Mouse (Mus musculus) spleen, adult 2 months (tissue): Measurements from ENCODE around the gene Nkain1. TPM values are rescaled to one million over a fixed set of nuclear protein-coding genes. Genes with fewer than 3 reads are reported as not detected.

Experiments used
- DNase-seq, 2 experiments: peaks; one replicate each; pipeline versions ENCODE4 v3.0.0 to v3.0.0-alpha.2; 2012 to 2021; ENCODE audit warnings: low spot score in 2 of 2, low read depth in 1 of 2
- H3K27ac ChIP-seq: fragments of 200-500 bp; 2 replicates; pipeline ENCODE4 v1.5.1; 2012; ENCODE audit warnings: low read length, inconsistent platforms; ENCODE audit not compliant: insufficient read depth
- H3K27me3 ChIP-seq: fragments of 200-500 bp; 2 replicates; pipeline ENCODE4 v1.6.1; 2012; ENCODE audit warnings: mild to moderate bottlenecking, moderate library complexity, low read length, inconsistent platforms; ENCODE audit not compliant: control insufficient read depth, insufficient read depth
- H3K36me3 ChIP-seq: fragments of 200-500 bp; 2 replicates; pipeline ENCODE4 v1.6.1; 2012; ENCODE audit warnings: mild to moderate bottlenecking, low read length, inconsistent platforms; ENCODE audit not compliant: control insufficient read depth, insufficient read depth
- H3K4me1 ChIP-seq: fragments of 200-500 bp; 2 replicates; pipeline ENCODE4 v1.6.1; 2011; ENCODE audit warnings: inconsistent platforms; ENCODE audit not compliant: control insufficient read depth, insufficient read depth, insufficient read length
- H3K4me3 ChIP-seq: fragments of 200-500 bp; 2 replicates; pipeline ENCODE4 v1.5.1; 2011; ENCODE audit warnings: mild to moderate bottlenecking, inconsistent platforms; ENCODE audit not compliant: insufficient read depth, insufficient read length; ENCODE audit errors: extremely low read depth
- CTCF ChIP-seq: fragments of 200-500 bp; IDR thresholded peaks from 2 replicates; pipeline ENCODE4 v1.5.1; 2011; ENCODE audit warnings: mild to moderate bottlenecking, inconsistent platforms; ENCODE audit not compliant: insufficient read depth, insufficient read length, insufficient replicate concordance; ENCODE audit errors: extremely low read depth
- POLR2A ChIP-seq: fragments of 200-500 bp; IDR thresholded peaks from 2 replicates; pipeline ENCODE4 v1.6.1; 2011; ENCODE audit warnings: low read depth, low read length, inconsistent platforms
- WGBS: fragments of 180-500 bp; shearing (Covaris S2); methylation state at CpG from one replicate; pipeline ENCODE4 v1.1.7; 2018; 5-methylcytosine and 5-hydroxymethylcytosine counted together
- polyA plus RNA-seq: library from polyadenylated mRNA; depleted of rRNA; stranded (reverse); fragments of >200 nt; gene quantifications from 2 replicates; pipeline ENCODE4 v1.2.3, GENCODE M21; 2012; rRNA removed

Nkain1 gene
- 0.42 and 0.77 TPM in 2 replicates for polyA plus RNA-seq

DNA sequence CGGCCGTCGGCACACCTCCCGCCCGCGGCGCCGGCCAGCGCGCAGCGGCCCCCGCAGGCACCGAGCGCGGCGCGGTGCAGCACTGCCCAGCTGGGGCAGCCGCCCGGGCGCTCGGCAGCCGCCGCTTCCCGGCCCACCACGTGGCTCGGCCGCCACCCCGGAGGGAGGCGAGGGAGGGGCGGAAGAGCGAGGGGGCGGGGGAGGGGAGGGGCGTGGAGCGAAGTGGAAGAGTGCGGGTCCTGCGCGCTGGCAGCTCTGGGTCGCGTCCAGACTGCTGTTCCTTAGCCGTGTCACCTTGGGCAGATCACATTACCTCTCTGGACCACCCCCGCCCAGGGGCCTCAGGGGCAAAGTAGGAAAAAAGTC, at the start of gene Nkain1:
Gene Nkain1, minus strand, starts transcription at position 126 of the 366 bp plus-strand sequence.
- DNase-seq = no peak
- Histone ChIP-seq H3K4me1 (peaks cover 4% of the 10 kb centered on the region; the same call in 1 of the 2 replicates), H3K36me3 (no peaks in the 10 kb centered on the region), H3K4me3 (peak within 1 kb of the TSS; percentile 20; the same call in 1 of the 2 replicates), H3K27me3 (peaks cover 12% of the 10 kb centered on the region), H3K27ac (no peak within 1 kb of the TSS)
- TF ChIP-seq POLR2A (no peak), CTCF (no peak)
- WGBS = 2% methylated on average over 29 of the region's 41 CpGs

DNA sequence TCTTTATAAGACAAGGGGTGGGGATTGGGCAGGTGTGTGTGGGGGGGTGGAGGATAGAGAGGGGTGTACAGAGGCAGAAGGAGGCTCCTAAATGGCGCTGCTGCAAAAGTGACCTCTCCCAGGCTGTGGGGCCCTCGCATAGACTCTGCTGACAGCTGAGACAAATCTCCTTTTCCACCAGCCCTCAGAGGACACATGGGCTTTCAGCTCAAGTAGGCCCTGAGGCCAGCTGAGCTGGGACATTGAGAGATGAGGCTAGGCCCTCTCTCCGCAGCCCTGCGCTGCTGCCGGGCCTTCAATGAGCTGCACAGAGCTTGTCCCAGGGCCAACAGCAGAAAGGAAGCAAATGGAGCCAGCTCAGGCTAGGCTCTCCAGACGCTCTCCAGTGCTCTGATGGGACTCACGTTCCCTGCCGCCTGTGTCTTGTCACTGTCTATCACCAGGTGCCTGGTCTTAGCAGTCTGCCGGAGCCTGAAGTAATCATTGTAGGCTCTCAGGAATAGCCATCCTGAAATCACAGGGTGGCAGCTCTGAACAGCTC, 4.8 kb upstream of the Nkain1 start:
- TF ChIP-seq POLR2A = no peak
- TF ChIP-seq CTCF = no peak
- Histone ChIP-seq H3K4me3 (no peak overlapping the region), H3K27me3 (peaks cover 7% of the 10 kb centered on the region), H3K36me3 (no peaks in the 10 kb centered on the region), H3K4me1 (no peaks in the 10 kb centered on the region), H3K27ac (no peak overlapping the region)
- DNase-seq = no peak
- 89% methylated on average over 9 of the region's 9 CpGs for WGBS

DNA sequence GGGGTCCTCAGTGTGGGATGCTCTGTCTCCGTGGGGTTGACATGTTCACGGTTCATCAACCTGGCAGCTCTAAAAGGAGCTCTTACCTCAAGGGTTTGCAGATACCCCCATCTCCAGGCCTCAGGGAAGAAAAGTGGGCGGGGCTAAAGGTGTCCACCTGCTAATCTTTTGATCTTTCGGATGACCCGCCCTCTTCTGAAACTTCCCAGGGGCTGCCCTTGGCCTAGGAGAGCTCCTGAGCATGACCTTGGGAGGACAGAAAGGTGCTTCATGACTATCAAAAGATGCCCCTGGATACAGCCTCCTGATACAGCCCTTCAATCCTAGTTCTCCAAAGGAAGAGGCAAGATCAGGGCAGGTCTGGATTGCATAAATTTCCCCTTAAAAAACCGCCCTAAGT, 3.1 kb upstream of the Nkain1 start:
- WGBS = 79% methylated on average over 6 of the region's 6 CpGs
- Histone ChIP-seq H3K27ac (no peak overlapping the region), H3K27me3 (peaks cover 12% of the 10 kb centered on the region), H3K36me3 (no peaks in the 10 kb centered on the region), H3K4me3 (no peak overlapping the region), H3K4me1 (peaks cover 4% of the 10 kb centered on the region; the same call in 1 of the 2 replicates)
- TF ChIP-seq CTCF = no peak
- no peak for TF ChIP-seq POLR2A
- DNase-seq = no peak

DNA sequence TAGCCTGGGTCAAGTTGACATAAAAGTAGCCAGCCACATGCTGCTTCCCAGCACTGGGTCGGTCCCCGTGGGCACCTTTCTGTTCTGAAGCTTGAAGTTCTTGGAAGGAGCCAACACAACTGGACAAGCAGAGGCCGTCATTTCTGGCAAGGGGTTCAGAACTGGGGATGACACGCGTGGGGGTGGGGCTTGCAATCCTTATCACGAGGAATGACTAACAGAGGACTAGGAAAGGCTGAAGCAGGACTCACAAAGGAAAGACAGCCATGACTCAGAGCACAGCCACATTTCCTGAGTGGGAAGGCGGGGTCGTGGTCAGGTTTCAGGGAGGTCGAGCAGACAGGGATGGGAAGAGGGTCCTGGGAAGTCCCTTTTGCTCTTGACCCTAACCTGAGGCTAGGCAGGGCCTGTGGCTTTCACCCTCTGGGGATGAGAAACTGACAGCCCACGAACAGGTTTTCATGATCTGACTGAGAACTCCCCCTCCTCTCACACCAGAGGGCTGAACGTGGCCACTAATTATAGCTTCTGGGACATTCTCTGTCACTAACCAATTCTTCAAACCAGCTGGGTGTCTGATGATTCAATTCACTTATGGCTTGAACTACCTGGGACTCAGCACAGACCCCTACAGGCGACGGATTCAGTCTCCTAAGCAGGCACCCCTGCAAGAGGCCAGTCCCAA, 2.4 kb upstream of the Nkain1 start:
- no peak for DNase-seq
- Histone ChIP-seq H3K36me3 (no peaks in the 10 kb centered on the region), H3K27ac (no peak overlapping the region), H3K4me1 (peaks cover 4% of the 10 kb centered on the region; the same call in 1 of the 2 replicates), H3K27me3 (peaks cover 12% of the 10 kb centered on the region), H3K4me3 (no peak overlapping the region)
- 55% methylated on average over 13 of the region's 13 CpGs for WGBS
- TF ChIP-seq CTCF = no peak
- no peak for TF ChIP-seq POLR2A

DNA sequence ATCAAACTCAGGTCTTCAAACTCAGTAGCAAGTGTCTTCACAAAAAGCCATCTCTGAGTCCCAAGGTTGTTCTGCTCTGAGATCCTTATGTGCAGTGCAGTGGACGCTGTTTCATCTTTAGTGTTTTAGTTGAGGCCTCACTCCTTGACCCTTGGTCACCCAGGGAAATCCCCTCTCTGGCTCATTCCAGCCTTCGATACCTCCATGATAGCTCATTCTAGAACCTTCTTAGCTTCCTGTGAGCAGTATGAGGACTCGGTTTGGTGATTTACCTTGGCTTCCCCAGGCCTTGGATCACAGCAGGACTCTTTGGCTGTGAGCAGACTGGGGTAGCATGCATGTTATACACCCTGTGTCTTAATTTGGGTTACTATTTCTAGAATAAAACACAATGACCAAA, 1.6 kb upstream of the Nkain1 start:
- Histone ChIP-seq H3K36me3 (no peaks in the 10 kb centered on the region), H3K27ac (no peak overlapping the region), H3K4me3 (no peak overlapping the region), H3K4me1 (peaks cover 4% of the 10 kb centered on the region; the same call in 1 of the 2 replicates), H3K27me3 (peaks cover 12% of the 10 kb centered on the region)
- DNase-seq = no peak
- TF ChIP-seq CTCF (no peak), POLR2A (no peak)
- WGBS = 74% methylated on average over 3 of the region's 3 CpGs

DNA sequence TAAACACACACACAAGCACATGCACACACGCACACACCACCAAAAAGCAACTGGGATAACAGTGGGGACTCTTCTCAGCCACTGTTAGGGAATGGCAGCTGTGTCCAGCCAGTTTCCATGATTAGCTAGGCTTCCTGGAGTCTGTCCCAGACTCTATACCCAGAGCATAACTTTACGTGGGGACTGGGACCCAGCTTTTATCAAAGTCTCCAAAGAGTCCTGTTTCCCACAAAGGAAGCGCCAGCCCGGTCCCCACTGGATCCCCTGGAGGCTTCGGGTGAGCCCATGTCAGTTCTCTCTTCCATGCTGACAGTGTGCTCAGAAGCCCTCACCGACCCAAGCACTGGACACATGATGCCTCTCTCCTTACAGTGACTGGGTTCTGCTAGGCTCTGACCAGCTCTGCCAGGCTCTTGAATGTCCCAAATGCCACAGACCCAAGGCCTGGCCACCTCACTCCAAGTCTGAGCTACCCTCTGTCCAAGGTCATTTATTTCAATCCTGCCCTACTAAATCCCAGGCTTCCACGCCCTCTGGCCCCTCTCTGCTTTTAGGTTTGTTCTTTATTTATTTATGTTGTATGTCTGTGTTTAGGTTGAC, 988 bp upstream of the Nkain1 start:
- 86% methylated on average over 7 of the region's 7 CpGs for WGBS
- no peak for TF ChIP-seq CTCF
- no peak for TF ChIP-seq POLR2A
- Histone ChIP-seq H3K27ac (no peak overlapping the region), H3K4me3 (no peak overlapping the region), H3K27me3 (peaks cover 12% of the 10 kb centered on the region), H3K4me1 (peaks cover 4% of the 10 kb centered on the region; the same call in 1 of the 2 replicates), H3K36me3 (no peaks in the 10 kb centered on the region)
- DNase-seq = no peak
